Mouse (Mus musculus) WW6 (cell line): ENCODE data around the gene Olfr1489.
"Not testable (repeated sequence)": the region's sequence is repeated elsewhere in the genome, so short reads cannot be mapped to it uniquely, and the experiment has no call there.

Experiments
- DNase-seq: peaks from one replicate; pipeline ENCODE4 v3.0.0-alpha.2; 2013; ENCODE audit warnings: low read depth, low spot score

Olfr1489 gene

GRCm38 (mm10) chr19:13631321-13631720, at the start of gene Olfr1489:
Gene Olfr1489 (plus strand): TSS chr19:13631621.
- DNase-seq, result no peak

DNA sequence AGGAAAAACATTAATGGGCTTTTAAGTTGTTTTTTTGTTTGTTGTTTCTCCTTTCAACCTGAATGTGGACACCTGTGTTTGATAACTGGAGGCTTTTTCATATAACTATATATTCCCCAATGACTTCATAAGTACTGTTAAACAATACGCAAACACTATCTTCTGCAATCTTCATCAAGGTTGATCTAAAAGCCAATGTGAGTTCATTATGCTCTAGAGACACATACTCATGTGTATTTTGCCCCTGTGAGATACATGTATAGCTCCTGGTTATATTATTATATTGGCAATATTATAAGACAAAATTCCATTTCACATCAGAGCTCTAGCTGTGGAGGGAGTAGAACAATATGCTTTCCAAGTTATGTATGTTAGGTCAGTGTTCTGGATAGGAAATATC, 48.2 kb upstream of the Olfr1489 start, which contains the start of gene Olfr1484:
Olfr1484 (plus strand) TSS at position 301 of the 400 bp plus-strand sequence.
- DNase-seq, result no peak

- not testable (repeated sequence) for DNase-seq
These were observed 14.3 kb upstream of the Olfr1489 start, which contains the start of gene Olfr1487 for GRCm38 (mm10) chr19:13617075-13617474. Gene Olfr1487 (plus strand): TSS chr19:13617375.

DNA sequence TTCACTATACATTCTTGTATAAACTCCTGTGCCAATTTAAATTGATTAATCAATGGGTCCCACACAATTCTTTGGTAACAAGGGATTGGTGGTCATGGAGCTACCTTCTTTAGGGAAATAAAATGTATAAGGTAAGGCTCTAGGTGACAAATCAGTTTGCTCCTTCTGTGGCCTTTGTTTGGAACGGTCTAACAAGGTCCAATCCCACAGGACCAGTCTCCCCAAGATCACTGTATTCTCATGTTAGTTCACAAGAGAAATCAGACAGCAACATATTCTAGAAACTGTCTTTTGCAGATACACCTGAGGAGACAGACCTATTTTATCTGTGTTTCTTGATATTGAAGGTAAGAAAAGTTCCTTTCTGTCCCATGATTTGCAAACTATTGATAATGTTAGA, 19.4 kb downstream of the Olfr1489 start, which contains the start of gene Olfr1490:
Olfr1490 (plus strand) TSS at position 301 of the 400 bp plus-strand sequence.
- DNase-seq, result no peak
